In genomic region chr5:149048961-149049360, GRCm38 (mm10) we compare ENCODE assay signal across 17 mouse cellular contexts. TPM values are rescaled to one million over a fixed set of nuclear protein-coding genes. Genes with fewer than 3 reads are reported as not detected.
DNase-seq lines count a peak whose midpoint lies in the region; ATAC-seq and TF ChIP-seq lines count a peak whose summit lies in the region.
"Had no signal": no experiment of that assay in that cellular context is flagged by ENCODE, and none has a peak within 500 bp of the region (broad histone marks: within the 10 kb centered on the region; RNA-seq: fewer than 3 reads in every experiment).

No protein-coding gene starts in this region.

- no peaks in the 10 kb centered on the region for H3K27me3 ChIP-seq in forebrain, embryonic 14.5 days (replicated peaks; ENCODE audit: control insufficient read depth, insufficient read depth, low read length)
- H3K27me3 ChIP-seq in forebrain, embryonic 13.5 days, result no peaks in the 10 kb centered on the region
- H3K27me3 ChIP-seq in kidney, postnatal 0 days (ENCODE audit: insufficient read depth, low read length), result no peaks in the 10 kb centered on the region
- no peaks in the 10 kb centered on the region for H3K27me3 ChIP-seq in splenic B cell, adult 2 months (ENCODE audit: control insufficient read depth, insufficient read depth, low read length, poor library complexity, severe bottlenecking)
- H3K27me3 ChIP-seq: embryonic facial prominence, embryonic 12.5 days; forebrain, embryonic 12.5 days; neural tube, embryonic 12.5 days had no signal

- H3K9ac ChIP-seq in forebrain, embryonic 14.5 days (ENCODE audit: low read length), result no peak overlapping the region
- no peak overlapping the region for H3K9ac ChIP-seq in forebrain, embryonic 13.5 days
- no peak overlapping the region for H3K9ac ChIP-seq in kidney, postnatal 0 days (ENCODE audit: low read depth, low read length)
- H3K9ac ChIP-seq: embryonic facial prominence, embryonic 12.5 days; forebrain, embryonic 12.5 days; neural tube, embryonic 12.5 days had no signal

- H3K36me3 ChIP-seq in forebrain, embryonic 14.5 days (ENCODE audit: control insufficient read depth, insufficient read depth, low read length), result peaks cover 36% of the 10 kb centered on the region
- peaks cover 38% of the 10 kb centered on the region for H3K36me3 ChIP-seq in forebrain, embryonic 13.5 days (ENCODE audit: poor library complexity, severe bottlenecking)
- H3K36me3 ChIP-seq in kidney, postnatal 0 days (ENCODE audit: insufficient read depth, low read length), result peaks cover 12% of the 10 kb centered on the region
- peaks cover 2% of the 10 kb centered on the region; the same call in 1 of the 2 replicates for H3K36me3 ChIP-seq in splenic B cell, adult 2 months (ENCODE audit: control insufficient read depth, insufficient read depth, low read length, poor library complexity, severe bottlenecking)

- no peaks in the 10 kb centered on the region for H3K9me3 ChIP-seq in forebrain, embryonic 14.5 days (replicated peaks; ENCODE audit: control insufficient read depth, low read length)
- no peaks in the 10 kb centered on the region for H3K9me3 ChIP-seq in forebrain, embryonic 13.5 days (replicated peaks)
- no peaks in the 10 kb centered on the region for H3K9me3 ChIP-seq in kidney, postnatal 0 days (replicated peaks; ENCODE audit: low read length)
- H3K9me3 ChIP-seq: embryonic facial prominence, embryonic 12.5 days; forebrain, embryonic 12.5 days; neural tube, embryonic 12.5 days had no signal

- TF ChIP-seq CTCF in kidney, postnatal 0 days (IDR thresholded peaks at IDR 0.05; ENCODE audit: low read depth), result peak; percentile 62

- DNase-seq in forebrain, embryonic 14.5 days (ENCODE audit: low spot score), result peak; percentile 54
- peak; percentile 69 for DNase-seq in kidney, postnatal 0 days (ENCODE audit: low spot score)
- DNase-seq in kidney, postnatal 10 days, result no peak
- DNase-seq in thymus, postnatal 0 days (ENCODE audit: low spot score), result peak; percentile 56
- no peak for DNase-seq in thymus, postnatal 36 days
- peak; percentile 76 for DNase-seq in splenic B cell, adult 2 months (ENCODE audit: low read depth, low spot score)
- DNase-seq: adrenal gland, postnatal 36 days; cerebellum, adult 18-20 months; heart, adult 11 months; kidney, postnatal 25 days; thymus, postnatal 4 days had no signal

- no peak overlapping the region for H3K27ac ChIP-seq in forebrain, embryonic 14.5 days (ENCODE audit: low read depth, low read length)
- no peak overlapping the region for H3K27ac ChIP-seq in forebrain, embryonic 13.5 days
- no peak overlapping the region for H3K27ac ChIP-seq in kidney, postnatal 0 days
- H3K27ac ChIP-seq: embryonic facial prominence, embryonic 12.5 days; forebrain, embryonic 12.5 days; neural tube, embryonic 12.5 days had no signal

- no peak for ATAC-seq in forebrain, embryonic 14.5 days
- no peak for ATAC-seq in forebrain, embryonic 13.5 days
- no peak for ATAC-seq in kidney, postnatal 0 days (replicated peaks; ENCODE audit: low FRiP score, low read depth)
- ATAC-seq in granulocyte monocyte progenitor cell, adult 5-6 weeks (replicated peaks; ENCODE audit: poor library complexity, severe bottlenecking), result no peak

- 90% methylated on average over 1 of the region's 1 CpGs for WGBS in forebrain, embryonic 14.5 days
- 88% methylated on average over 1 of the region's 1 CpGs for WGBS in forebrain, embryonic 13.5 days
- 89% methylated on average over 1 of the region's 1 CpGs for WGBS in kidney, postnatal 0 days

- no peak overlapping the region for H3K4me3 ChIP-seq in forebrain, embryonic 14.5 days (ENCODE audit: low read depth, low read length)
- H3K4me3 ChIP-seq in forebrain, embryonic 13.5 days, result no peak overlapping the region
- no peak overlapping the region for H3K4me3 ChIP-seq in kidney, postnatal 0 days (replicated peaks; ENCODE audit: low read depth, low read length)
- H3K4me3 ChIP-seq: embryonic facial prominence, embryonic 12.5 days; forebrain, embryonic 12.5 days; neural tube, embryonic 12.5 days had no signal

- H3K4me2 ChIP-seq in forebrain, embryonic 14.5 days (ENCODE audit: low read length), result no peak overlapping the region
- H3K4me2 ChIP-seq in forebrain, embryonic 13.5 days, result no peak overlapping the region
- no peak overlapping the region for H3K4me2 ChIP-seq in kidney, postnatal 0 days (ENCODE audit: low read length)
- H3K4me2 ChIP-seq: forebrain, embryonic 12.5 days; neural tube, embryonic 12.5 days had no signal

- H3K4me1 ChIP-seq in forebrain, embryonic 14.5 days (ENCODE audit: control insufficient read depth, insufficient read depth, low read length), result peaks cover 7% of the 10 kb centered on the region; the same call in 1 of the 2 replicates
- peaks cover 28% of the 10 kb centered on the region for H3K4me1 ChIP-seq in forebrain, embryonic 13.5 days
- no peaks in the 10 kb centered on the region for H3K4me1 ChIP-seq in kidney, postnatal 0 days (replicated peaks; ENCODE audit: insufficient read depth, low read length)

RNA-seq across cellular contexts. Expression of gene Gm42791, which starts 54.0 kb away (rescaled TPM):
- polyA plus RNA-seq in forebrain, embryonic 14.5 days (2014; fragmentation: Nextera tagmentation; extraction: Ambion mirVana), result 8.4 TPM in 1 of 2 replicates, not detected in the other
- polyA plus RNA-seq in forebrain, embryonic 13.5 days (2015; fragmentation: Nextera tagmentation; extraction: Ambion mirVana), result 3.5 and 10.1 TPM in 2 replicates
- 0.22 TPM in 1 of 2 replicates, not detected in the other for polyA plus RNA-seq in kidney, postnatal 0 days (2015; fragmentation: Nextera tagmentation; extraction: Ambion mirVana)
- 0.79 TPM in 1 of 2 replicates, not detected in the other for polyA plus RNA-seq in thymus, postnatal 0 days (2015; fragmentation: Nextera tagmentation; extraction: Ambion mirVana)
- 4.6 TPM in 1 of 2 replicates, not detected in the other for total RNA-seq in granulocyte monocyte progenitor cell, adult 5-6 weeks (2014; fragmentation: Nextera tagmentation)
- total RNA-seq in granulocyte monocyte progenitor cell, adult 5-6 weeks (2017), result 3.8 TPM in 1 of 2 replicates, not detected in the other
- polyA plus RNA-seq: hindbrain, embryonic 11.5 days had no signal

Comparison
In these comparisons a context has a peak if more than half of its experiments do, and no peak if none do; other contexts are left out.
1. DNase-seq: peak in forebrain, embryonic 14.5 days (single experiment), kidney, postnatal 0 days (single experiment), thymus, postnatal 0 days (single experiment) and splenic B cell, adult 2 months (single experiment); none in kidney, postnatal 10 days (single experiment) and thymus, postnatal 36 days (0 of 2).